Mouse (Mus musculus) adrenal gland, postnatal 4 days (tissue): Measurements from ENCODE around the gene Lama4. TPM values are rescaled to one million over a fixed set of nuclear protein-coding genes. Genes with fewer than 3 reads are reported as not detected.
A peak's percentile ranks its signal among the peaks of the same experiment; 100 is the strongest.

Experiments used
- DNase-seq, 2 experiments: peaks; one replicate each; pipeline ENCODE4 v3.0.0; 2021 to 2022; ENCODE audit warnings: low spot score in 2 of 2, mixed read lengths in 2 of 2
- total RNA-seq, 2 experiments: library from RNA; stranded (reverse); gene quantifications; 2 replicates each; pipeline ENCODE4 v1.2.3; 2021

The Lama4 gene
- total RNA-seq, 2 experiments from 2014 or later, result 115 to 122 TPM

- no peak for DNase-seq
Observed at GRCm38 (mm10) chr10:38993632-38994424, 28.5 kb downstream of the Lama4 start.

GRCm38 (mm10) chr10:38994719-38995450 lies 29.6 kb downstream of the Lama4 start:
- no peak for DNase-seq

GRCm38 (mm10) chr10:38995896-38996295 lies 30.6 kb downstream of the Lama4 start:
- no peak for DNase-seq

- DNase-seq, result peak in 1 of 2 experiments; percentile 8
Observed at GRCm38 (mm10) chr10:39000951-39001350, 35.6 kb downstream of the Lama4 start.

GRCm38 (mm10) chr10:39002521-39002920 lies 37.2 kb downstream of the Lama4 start:
- no peak for DNase-seq

- no peak for DNase-seq
Observed at GRCm38 (mm10) chr10:39003520-39003919, 38.2 kb downstream of the Lama4 start.

- DNase-seq, result no peak
Observed at GRCm38 (mm10) chr10:39005494-39005893, 40.2 kb downstream of the Lama4 start.

- no peak for DNase-seq
Observed at GRCm38 (mm10) chr10:39006433-39007105, 41.3 kb downstream of the Lama4 start.

GRCm38 (mm10) chr10:39014836-39015235 lies 49.5 kb downstream of the Lama4 start:
- no peak for DNase-seq

GRCm38 (mm10) chr10:39017986-39018385 lies 52.7 kb downstream of the Lama4 start:
- DNase-seq, result no peak

GRCm38 (mm10) chr10:39018635-39019034 lies 53.3 kb downstream of the Lama4 start:
- no peak for DNase-seq

GRCm38 (mm10) chr10:39023618-39024256 lies 58.4 kb downstream of the Lama4 start:
- no peak for DNase-seq

GRCm38 (mm10) chr10:39026529-39026928 lies 61.2 kb downstream of the Lama4 start:
- no peak for DNase-seq

GRCm38 (mm10) chr10:39027058-39027457 lies 61.7 kb downstream of the Lama4 start:
- DNase-seq, result no peak

- no peak for DNase-seq
Observed at GRCm38 (mm10) chr10:39028403-39028802, 63.1 kb downstream of the Lama4 start.

GRCm38 (mm10) chr10:39029297-39030147 lies 64.2 kb downstream of the Lama4 start:
- no peak for DNase-seq

- DNase-seq, result no peak
Observed at GRCm38 (mm10) chr10:39030148-39030685, 64.9 kb downstream of the Lama4 start.

GRCm38 (mm10) chr10:39039564-39039963 lies 74.2 kb downstream of the Lama4 start:
- no peak for DNase-seq

GRCm38 (mm10) chr10:39040026-39040425 lies 74.7 kb downstream of the Lama4 start:
- DNase-seq, result no peak

GRCm38 (mm10) chr10:39044476-39044995 lies 79.2 kb downstream of the Lama4 start:
- DNase-seq, result no peak
